Mouse (Mus musculus): ENCODE measurements around the gene Vps37b. TPM values are rescaled to one million over a fixed set of nuclear protein-coding genes. Genes with fewer than 3 reads are reported as not detected.
A peak's percentile ranks its signal among the peaks of the same experiment; 100 is the strongest.

Gene Vps37b
- polyA plus RNA-seq, 1 experiment from 2014 or later = 50.7 TPM

GRCm38 (mm10) chr5:124012885-124013284, 19.2 kb downstream of the Vps37b start:
- H3K4me3 ChIP-seq (ENCODE audit: low read depth, low read length) = no peak overlapping the region
- 80% methylated on average over 10 of the region's 10 CpGs for WGBS
- peaks cover 62% of the 10 kb centered on the region for H3K4me1 ChIP-seq (ENCODE audit: control insufficient read depth, insufficient read depth, low read length)
- peak overlapping the region; percentile 82; the same call in 1 of the 2 replicates for H3K27ac ChIP-seq (ENCODE audit: low read depth, low read length)
- no peaks in the 10 kb centered on the region for H3K9me3 ChIP-seq (ENCODE audit: control insufficient read depth, low read length)
- H3K9ac ChIP-seq (ENCODE audit: low read length) = no peak overlapping the region
- H3K4me2 ChIP-seq = no peak overlapping the region
- no peaks in the 10 kb centered on the region for H3K27me3 ChIP-seq (ENCODE audit: control insufficient read depth, insufficient read depth, low read length)
- ATAC-seq (ENCODE audit: low FRiP score) (no peak), DNase-seq (ENCODE audit: low spot score, missing footprints) (no peak)
- H3K36me3 ChIP-seq (ENCODE audit: control insufficient read depth, insufficient read depth, low read length) = peaks cover 15% of the 10 kb centered on the region; the same call in 1 of the 2 replicates

- no peak overlapping the region for H3K4me3 ChIP-seq (ENCODE audit: low read depth, low read length)
- peak overlapping the region; percentile 82 for H3K27ac ChIP-seq (ENCODE audit: low read depth, low read length)
- peaks cover 19% of the 10 kb centered on the region; the same call in 1 of the 2 replicates for H3K36me3 ChIP-seq (ENCODE audit: control insufficient read depth, insufficient read depth, low read length)
- ATAC-seq (ENCODE audit: low FRiP score) = no peak
- no peak for DNase-seq (ENCODE audit: low spot score, missing footprints)
- 14% methylated on average over 8 of the region's 8 CpGs for WGBS
- peaks cover 54% of the 10 kb centered on the region for H3K4me1 ChIP-seq (ENCODE audit: control insufficient read depth, insufficient read depth, low read length)
- H3K9ac ChIP-seq (ENCODE audit: low read length) = peak overlapping the region; percentile 34; the same call in 1 of the 2 replicates
- H3K4me2 ChIP-seq = peak overlapping the region; percentile 31
- no peaks in the 10 kb centered on the region for H3K9me3 ChIP-seq (ENCODE audit: control insufficient read depth, low read length)
- H3K27me3 ChIP-seq (ENCODE audit: control insufficient read depth, insufficient read depth, low read length) = no peaks in the 10 kb centered on the region
Measured at GRCm38 (mm10) chr5:124011927-124012326, 20.1 kb downstream of the Vps37b start.

- WGBS = 6% methylated on average over 19 of the region's 19 CpGs
- no peak overlapping the region for H3K4me3 ChIP-seq (ENCODE audit: low read depth, low read length)
- ATAC-seq (ENCODE audit: low FRiP score) = peak; percentile 72
- H3K27ac ChIP-seq (ENCODE audit: low read depth, low read length) = peak overlapping the region; percentile 82
- H3K4me2 ChIP-seq = peak overlapping the region; percentile 22
- H3K4me1 ChIP-seq (ENCODE audit: control insufficient read depth, insufficient read depth, low read length) = peaks cover 51% of the 10 kb centered on the region
- DNase-seq (ENCODE audit: low spot score, missing footprints) = peak; percentile 94
- H3K36me3 ChIP-seq (ENCODE audit: control insufficient read depth, insufficient read depth, low read length) = peaks cover 26% of the 10 kb centered on the region; the same call in 1 of the 2 replicates
- H3K9ac ChIP-seq (ENCODE audit: low read length) = peak overlapping the region; percentile 47
- H3K9me3 ChIP-seq (ENCODE audit: control insufficient read depth, low read length) = no peaks in the 10 kb centered on the region
- no peaks in the 10 kb centered on the region for H3K27me3 ChIP-seq (ENCODE audit: control insufficient read depth, insufficient read depth, low read length)
Measured at GRCm38 (mm10) chr5:124010910-124011655, 21.0 kb downstream of the Vps37b start.

- Histone ChIP-seq H3K9ac (ENCODE audit: low read length) (no peak overlapping the region), H3K4me1 (ENCODE audit: control insufficient read depth, insufficient read depth, low read length) (peaks cover 48% of the 10 kb centered on the region), H3K36me3 (ENCODE audit: control insufficient read depth, insufficient read depth, low read length) (peaks cover 32% of the 10 kb centered on the region), H3K4me2 (no peak overlapping the region), H3K27me3 (ENCODE audit: control insufficient read depth, insufficient read depth, low read length) (no peaks in the 10 kb centered on the region), H3K9me3 (ENCODE audit: control insufficient read depth, low read length) (no peaks in the 10 kb centered on the region), H3K27ac (ENCODE audit: low read depth, low read length) (peak overlapping the region; percentile 82), H3K4me3 (ENCODE audit: low read depth, low read length) (no peak overlapping the region)
- DNase-seq (ENCODE audit: low spot score, missing footprints) (no peak), ATAC-seq (ENCODE audit: low FRiP score) (no peak)
- WGBS = 94% methylated on average over 8 of the region's 8 CpGs
Measured at GRCm38 (mm10) chr5:124010077-124010476, 22.0 kb downstream of the Vps37b start.

- Histone ChIP-seq H3K4me3 (ENCODE audit: low read depth, low read length) (no peak overlapping the region), H3K27ac (ENCODE audit: low read depth, low read length) (no peak overlapping the region), H3K9me3 (ENCODE audit: control insufficient read depth, low read length) (no peaks in the 10 kb centered on the region), H3K9ac (ENCODE audit: low read length) (no peak overlapping the region), H3K36me3 (ENCODE audit: control insufficient read depth, insufficient read depth, low read length) (peaks cover 37% of the 10 kb centered on the region), H3K4me2 (no peak overlapping the region), H3K27me3 (ENCODE audit: control insufficient read depth, insufficient read depth, low read length) (no peaks in the 10 kb centered on the region), H3K4me1 (ENCODE audit: control insufficient read depth, insufficient read depth, low read length) (peaks cover 21% of the 10 kb centered on the region)
- WGBS = 92% methylated on average over 17 of the region's 17 CpGs
- no peak for ATAC-seq (ENCODE audit: low FRiP score)
- DNase-seq (ENCODE audit: low spot score, missing footprints) = no peak
Measured at GRCm38 (mm10) chr5:124006891-124007491, 25.1 kb downstream of the Vps37b start.

- ATAC-seq (ENCODE audit: low FRiP score) = no peak
- Histone ChIP-seq H3K36me3 (ENCODE audit: control insufficient read depth, insufficient read depth, low read length) (peaks cover 37% of the 10 kb centered on the region), H3K9me3 (ENCODE audit: control insufficient read depth, low read length) (no peaks in the 10 kb centered on the region), H3K4me1 (ENCODE audit: control insufficient read depth, insufficient read depth, low read length) (peaks cover 14% of the 10 kb centered on the region), H3K27ac (ENCODE audit: low read depth, low read length) (no peak overlapping the region), H3K9ac (ENCODE audit: low read length) (no peak overlapping the region), H3K27me3 (ENCODE audit: control insufficient read depth, insufficient read depth, low read length) (no peaks in the 10 kb centered on the region), H3K4me2 (no peak overlapping the region), H3K4me3 (ENCODE audit: low read depth, low read length) (no peak overlapping the region)
- WGBS = 92% methylated on average over 26 of the region's 26 CpGs
- DNase-seq (ENCODE audit: low spot score, missing footprints) = no peak
Measured at GRCm38 (mm10) chr5:124006082-124006873, 25.8 kb downstream of the Vps37b start.

GRCm38 (mm10) chr5:124005591-124005990, 26.5 kb downstream of the Vps37b start:
- Histone ChIP-seq H3K9me3 (ENCODE audit: control insufficient read depth, low read length) (no peaks in the 10 kb centered on the region), H3K4me1 (ENCODE audit: control insufficient read depth, insufficient read depth, low read length) (peaks cover 7% of the 10 kb centered on the region), H3K27ac (ENCODE audit: low read depth, low read length) (no peak overlapping the region), H3K4me3 (ENCODE audit: low read depth, low read length) (no peak overlapping the region), H3K27me3 (ENCODE audit: control insufficient read depth, insufficient read depth, low read length) (no peaks in the 10 kb centered on the region), H3K4me2 (no peak overlapping the region), H3K9ac (ENCODE audit: low read length) (no peak overlapping the region), H3K36me3 (ENCODE audit: control insufficient read depth, insufficient read depth, low read length) (peaks cover 37% of the 10 kb centered on the region)
- ATAC-seq (ENCODE audit: low FRiP score) (no peak), DNase-seq (ENCODE audit: low spot score, missing footprints) (no peak)
- WGBS = 92% methylated on average over 11 of the region's 11 CpGs

- Histone ChIP-seq H3K9me3 (ENCODE audit: control insufficient read depth, low read length) (no peaks in the 10 kb centered on the region), H3K27ac (ENCODE audit: low read depth, low read length) (no peak overlapping the region), H3K4me1 (ENCODE audit: control insufficient read depth, insufficient read depth, low read length) (peaks cover 3% of the 10 kb centered on the region), H3K36me3 (ENCODE audit: control insufficient read depth, insufficient read depth, low read length) (peaks cover 34% of the 10 kb centered on the region), H3K9ac (ENCODE audit: low read length) (no peak overlapping the region), H3K27me3 (ENCODE audit: control insufficient read depth, insufficient read depth, low read length) (no peaks in the 10 kb centered on the region), H3K4me2 (no peak overlapping the region), H3K4me3 (ENCODE audit: low read depth, low read length) (no peak overlapping the region)
- ATAC-seq (ENCODE audit: low FRiP score) (no peak), DNase-seq (ENCODE audit: low spot score, missing footprints) (no peak)
- 96% methylated on average over 15 of the region's 15 CpGs for WGBS
Measured at GRCm38 (mm10) chr5:124005151-124005500, 26.9 kb downstream of the Vps37b start.
